Mouse (Mus musculus): ENCODE data around the gene Mrpl18. TPM values are rescaled to one million over a fixed set of nuclear protein-coding genes. Genes with fewer than 3 reads are reported as not detected.

Gene Mrpl18
- polyA plus RNA-seq, 1 experiment from 2014 or later: 81.0 TPM

DNA sequence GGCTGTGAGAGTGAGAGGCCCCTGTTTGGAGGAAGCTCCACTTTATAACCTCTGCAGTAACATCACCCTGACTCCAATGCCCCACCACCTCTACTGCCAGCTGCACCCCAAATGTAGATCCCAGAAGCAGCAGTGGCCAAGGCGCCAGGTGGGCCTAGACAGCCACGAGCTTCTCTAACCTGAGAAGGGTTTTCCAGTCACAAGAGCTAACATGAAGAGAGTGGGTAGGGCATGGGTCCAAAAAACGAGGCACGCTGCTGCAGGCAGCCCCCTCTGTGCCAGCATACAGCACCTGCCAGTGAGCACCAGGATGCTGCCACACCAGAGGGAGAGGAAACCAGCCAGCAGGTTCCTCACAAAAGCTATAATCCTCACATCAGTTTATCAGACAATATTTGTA is 25.1 kb downstream of the Mrpl18 start:
- 87% methylated on average over 4 of the region's 4 CpGs for WGBS (ENCODE audit: insufficient replicate concordance)
- no peak overlapping the region for H3K27ac ChIP-seq (ENCODE audit: low read depth)

DNA sequence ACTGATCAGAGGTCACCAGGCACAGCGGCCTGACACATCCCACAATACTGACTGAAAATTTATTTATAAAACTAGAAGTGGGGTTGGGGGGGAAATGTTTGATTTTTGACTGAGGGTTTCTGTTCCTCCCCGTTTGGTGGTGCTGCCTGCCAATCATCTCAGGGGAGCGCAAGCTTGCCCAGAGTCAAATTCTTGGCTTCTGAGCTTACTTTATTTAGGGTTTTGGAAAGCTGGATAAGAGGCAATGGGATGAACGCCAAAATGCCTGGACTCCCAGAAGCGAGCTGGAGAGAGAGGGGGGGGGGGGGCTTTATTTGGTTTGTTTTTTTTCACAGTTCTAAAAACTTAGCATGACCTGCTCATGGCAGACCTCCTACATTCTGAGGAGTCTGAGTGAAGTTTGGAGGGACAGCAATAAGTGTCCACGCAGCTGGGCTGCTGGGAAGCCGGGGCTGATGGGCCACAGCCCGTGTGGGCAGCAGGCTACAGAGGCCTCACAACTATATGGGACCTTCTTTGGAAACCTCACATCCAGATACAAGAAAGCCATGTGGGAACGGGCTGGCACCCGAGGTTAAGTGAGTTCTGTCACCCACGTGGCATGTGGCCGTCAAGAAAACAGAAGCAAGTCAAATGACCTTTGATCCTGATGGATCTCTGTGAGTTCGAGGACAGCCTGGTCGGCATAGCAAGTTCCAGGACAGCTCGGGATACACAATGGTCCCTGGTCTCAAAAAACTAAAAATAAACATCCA is 28.9 kb downstream of the Mrpl18 start:
- Histone ChIP-seq H3K36me3 (replicated peaks; ENCODE audit: insufficient read depth, low read length) (no peaks in the 10 kb centered on the region; the same call in 1 of the 2 replicates), H3K4me1 (ENCODE audit: insufficient read depth) (no peaks in the 10 kb centered on the region), H3K9ac (replicated peaks) (no peak overlapping the region), H3K4me2 (ENCODE audit: low read depth, low read length) (no peak overlapping the region), H3K9me3 (ENCODE audit: low read length) (no peaks in the 10 kb centered on the region), H3K4me3 (ENCODE audit: low read depth, low read length) (no peak overlapping the region), H3K27me3 (ENCODE audit: insufficient read depth, low read length) (no peaks in the 10 kb centered on the region), H3K27ac (ENCODE audit: low read depth) (no peak overlapping the region)
- ATAC-seq (no peak), DNase-seq (no peak)
- 71% methylated on average over 15 of the region's 15 CpGs for WGBS (ENCODE audit: insufficient replicate concordance)
- TF ChIP-seq EP300 (IDR thresholded peaks at IDR 0.05; ENCODE audit: low read depth): no peak
- no peak for TF ChIP-seq CTCF (IDR thresholded peaks at IDR 0.05; ENCODE audit: low read depth)

More for the DNA sequence above, 25.1 kb downstream of the Mrpl18 start:
- H3K36me3 ChIP-seq (replicated peaks; ENCODE audit: insufficient read depth, low read length): peaks cover 12% of the 10 kb centered on the region
- H3K4me1 ChIP-seq (ENCODE audit: insufficient read depth): no peaks in the 10 kb centered on the region
- DNase-seq (no peak), ATAC-seq (no peak)
- H3K4me2 ChIP-seq (ENCODE audit: low read depth, low read length): no peak overlapping the region
- no peaks in the 10 kb centered on the region for H3K9me3 ChIP-seq (ENCODE audit: low read length)
- no peak overlapping the region for H3K9ac ChIP-seq (replicated peaks)
- TF ChIP-seq EP300 (IDR thresholded peaks at IDR 0.05; ENCODE audit: low read depth) (no peak), CTCF (IDR thresholded peaks at IDR 0.05; ENCODE audit: low read depth) (no peak)
- H3K27me3 ChIP-seq (ENCODE audit: insufficient read depth, low read length): no peaks in the 10 kb centered on the region
- H3K4me3 ChIP-seq (ENCODE audit: low read depth, low read length): no peak overlapping the region

DNA sequence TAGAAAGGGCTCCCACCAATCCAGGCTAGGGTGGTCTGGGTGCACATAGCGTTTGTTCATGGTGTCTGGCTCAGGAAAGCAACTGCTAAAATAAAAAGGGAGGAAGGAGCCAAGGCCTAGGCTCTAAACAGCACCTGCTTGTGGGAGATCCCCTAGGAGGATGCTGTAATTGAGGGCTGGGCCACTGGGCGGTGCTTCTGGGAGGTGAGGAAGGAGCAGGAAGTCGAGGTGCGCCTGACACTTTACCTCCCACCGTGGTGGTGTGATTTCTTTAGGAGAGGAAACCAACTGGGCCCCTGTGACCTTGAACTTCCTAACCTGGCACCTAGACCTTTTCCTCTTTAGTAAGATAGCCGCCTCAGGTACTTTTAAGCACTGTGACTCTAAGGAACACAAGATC is 29.5 kb downstream of the Mrpl18 start:
- Histone ChIP-seq H3K9ac (replicated peaks) (no peak overlapping the region), H3K4me3 (ENCODE audit: low read depth, low read length) (no peak overlapping the region), H3K27me3 (ENCODE audit: insufficient read depth, low read length) (no peaks in the 10 kb centered on the region), H3K9me3 (ENCODE audit: low read length) (no peaks in the 10 kb centered on the region), H3K27ac (ENCODE audit: low read depth) (no peak overlapping the region), H3K4me1 (ENCODE audit: insufficient read depth) (no peaks in the 10 kb centered on the region), H3K4me2 (ENCODE audit: low read depth, low read length) (no peak overlapping the region), H3K36me3 (replicated peaks; ENCODE audit: insufficient read depth, low read length) (no peaks in the 10 kb centered on the region)
- WGBS (ENCODE audit: insufficient replicate concordance): 47% methylated on average over 6 of the region's 6 CpGs
- DNase-seq (no peak), ATAC-seq (no peak)
- no peak for TF ChIP-seq EP300 (IDR thresholded peaks at IDR 0.05; ENCODE audit: low read depth)
- no peak for TF ChIP-seq CTCF (IDR thresholded peaks at IDR 0.05; ENCODE audit: low read depth)

DNA sequence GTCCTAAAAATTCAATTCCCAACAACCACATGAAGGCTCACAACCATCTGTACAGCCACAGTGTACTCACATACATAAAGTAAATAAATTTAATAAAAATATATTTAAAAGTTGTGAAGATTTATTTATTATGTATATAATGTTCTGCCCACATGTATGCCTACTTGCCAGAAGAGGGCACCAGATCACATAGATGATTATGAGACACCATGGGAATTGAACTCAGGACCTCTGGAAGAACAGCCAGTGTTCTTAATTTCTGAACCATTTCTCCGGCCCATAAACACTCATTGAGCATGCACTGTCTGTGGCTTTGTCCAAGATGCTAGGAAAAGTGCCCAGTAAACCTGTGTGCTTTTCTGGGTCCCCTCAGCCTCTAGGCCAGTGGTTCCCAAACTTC is 34.9 kb downstream of the Mrpl18 start:
- no peak overlapping the region for H3K9ac ChIP-seq (replicated peaks)
- peaks cover 5% of the 10 kb centered on the region; the same call in 1 of the 2 replicates for H3K27me3 ChIP-seq (ENCODE audit: insufficient read depth, low read length)
- WGBS (ENCODE audit: insufficient replicate concordance): 68% methylated on average over 1 of the region's 1 CpGs
- no peak overlapping the region for H3K4me2 ChIP-seq (ENCODE audit: low read depth, low read length)
- no peaks in the 10 kb centered on the region for H3K4me1 ChIP-seq (ENCODE audit: insufficient read depth)
- H3K4me3 ChIP-seq (ENCODE audit: low read depth, low read length): no peak overlapping the region
- H3K36me3 ChIP-seq (replicated peaks; ENCODE audit: insufficient read depth, low read length): no peaks in the 10 kb centered on the region
- no peak overlapping the region for H3K27ac ChIP-seq (ENCODE audit: low read depth)
- TF ChIP-seq CTCF (IDR thresholded peaks at IDR 0.05; ENCODE audit: low read depth) (peak; percentile 36), EP300 (IDR thresholded peaks at IDR 0.05; ENCODE audit: low read depth) (no peak)
- ATAC-seq: no peak
- no peak for DNase-seq
- no peaks in the 10 kb centered on the region for H3K9me3 ChIP-seq (ENCODE audit: low read length)

DNA sequence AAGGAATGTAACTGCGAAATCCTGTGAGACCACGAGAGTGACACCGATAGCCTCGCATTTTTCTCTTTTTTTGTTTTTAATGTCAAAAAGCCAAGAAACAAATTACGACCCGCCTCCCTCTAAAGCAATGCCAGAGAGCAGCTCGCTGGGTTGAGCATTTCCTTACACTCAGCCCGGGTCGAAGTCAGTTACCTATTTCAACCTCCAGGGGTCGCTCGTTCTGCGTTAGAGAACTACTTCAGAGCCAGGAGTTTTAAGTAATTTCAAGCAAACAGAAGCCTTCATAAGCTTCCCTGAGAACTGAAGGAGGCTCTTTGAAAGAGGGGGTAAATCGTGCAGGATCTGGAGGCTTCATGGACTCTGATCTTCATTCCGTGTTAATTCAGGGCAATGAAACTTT is 36.0 kb downstream of the Mrpl18 start:
- TF ChIP-seq CTCF (IDR thresholded peaks at IDR 0.05; ENCODE audit: low read depth): peak; percentile 84
- TF ChIP-seq EP300 (IDR thresholded peaks at IDR 0.05; ENCODE audit: low read depth): no peak
- Histone ChIP-seq H3K9me3 (ENCODE audit: low read length) (no peaks in the 10 kb centered on the region), H3K4me3 (ENCODE audit: low read depth, low read length) (no peak overlapping the region), H3K4me1 (ENCODE audit: insufficient read depth) (no peaks in the 10 kb centered on the region), H3K27ac (ENCODE audit: low read depth) (no peak overlapping the region), H3K27me3 (ENCODE audit: insufficient read depth, low read length) (peaks cover 5% of the 10 kb centered on the region; the same call in 1 of the 2 replicates), H3K9ac (replicated peaks) (no peak overlapping the region), H3K4me2 (ENCODE audit: low read depth, low read length) (peak overlapping the region; percentile 33), H3K36me3 (replicated peaks; ENCODE audit: insufficient read depth, low read length) (no peaks in the 10 kb centered on the region)
- DNase-seq (peak; percentile 75), ATAC-seq (peak; percentile 72)
- 2% methylated on average over 14 of the region's 14 CpGs for WGBS (ENCODE audit: insufficient replicate concordance)

DNA sequence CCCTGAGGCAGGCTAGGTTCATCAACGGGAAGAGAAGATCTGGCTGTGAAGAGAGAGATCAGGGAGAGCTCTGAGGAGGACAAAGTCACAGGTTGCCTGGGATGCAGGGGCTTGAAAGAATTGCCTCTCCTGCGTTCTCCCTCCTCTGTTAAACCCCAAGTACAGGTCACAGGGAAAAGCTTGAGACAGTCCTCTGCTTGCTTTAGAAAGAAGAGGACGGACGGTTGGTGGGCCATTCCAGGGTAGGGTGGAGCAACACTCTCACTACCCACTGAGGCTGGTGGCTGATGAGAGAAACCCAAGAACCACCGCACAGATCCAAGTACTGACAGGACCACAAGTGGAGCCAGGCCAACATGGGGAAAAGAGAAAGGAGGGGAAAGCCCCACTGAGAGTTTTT is 40.4 kb downstream of the Mrpl18 start, which contains the start of gene Mrgprh:
Gene Mrgprh, plus strand, starts transcription at position 301 of the 400 bp plus-strand sequence.
- no peak within 1 kb of the TSS for H3K27ac ChIP-seq (ENCODE audit: low read depth)
- no peak for TF ChIP-seq EP300 (IDR thresholded peaks at IDR 0.05; ENCODE audit: low read depth)
- no peak for TF ChIP-seq CTCF (IDR thresholded peaks at IDR 0.05; ENCODE audit: low read depth)
- no peaks in the 10 kb centered on the region for H3K36me3 ChIP-seq (replicated peaks; ENCODE audit: insufficient read depth, low read length)
- no peaks in the 10 kb centered on the region for H3K9me3 ChIP-seq (ENCODE audit: low read length)
- H3K9ac ChIP-seq (replicated peaks): no peak within 1 kb of the TSS
- no peaks in the 10 kb centered on the region for H3K4me1 ChIP-seq (ENCODE audit: insufficient read depth)
- WGBS (ENCODE audit: insufficient replicate concordance): 65% methylated on average over 5 of the region's 5 CpGs
- no peak within 1 kb of the TSS for H3K4me3 ChIP-seq (ENCODE audit: low read depth, low read length)
- peaks cover 18% of the 10 kb centered on the region; the same call in 1 of the 2 replicates for H3K27me3 ChIP-seq (ENCODE audit: insufficient read depth, low read length)
- H3K4me2 ChIP-seq (ENCODE audit: low read depth, low read length): no peak within 1 kb of the TSS
- DNase-seq: no peak
- ATAC-seq: no peak
